Mouse (Mus musculus): ENCODE results near the gene Phactr2.
"Not testable (repeated sequence)": the region's sequence is repeated elsewhere in the genome, so short reads cannot be mapped to it uniquely, and the experiment has no call there.

Gene Phactr2

GRCm38 (mm10) chr10:13473833-13474567 lies at the start of gene Phactr2:
TSS of gene Phactr2 (minus strand) at chr10:13474412.
- DNase-seq, result peak; percentile 75

GRCm38 (mm10) chr10:13521857-13522256 lies 47.6 kb upstream of the Phactr2 start:
- DNase-seq, result no peak

GRCm38 (mm10) chr10:13502371-13502770 lies 28.2 kb upstream of the Phactr2 start:
- DNase-seq, result no peak

- DNase-seq, result not testable (repeated sequence)
These were observed 27.3 kb upstream of the Phactr2 start for GRCm38 (mm10) chr10:13501533-13501932.

- DNase-seq, result peak; percentile 92
These were observed 26.8 kb upstream of the Phactr2 start for GRCm38 (mm10) chr10:13500938-13501496.

- DNase-seq, result peak; percentile 24
These were observed 26.3 kb upstream of the Phactr2 start for GRCm38 (mm10) chr10:13500473-13500872.

GRCm38 (mm10) chr10:13499331-13499730 lies 25.1 kb upstream of the Phactr2 start, which contains the start of gene Fuca2:
TSS of gene Fuca2 (plus strand) at chr10:13499540.
- no peak for DNase-seq

- no peak for DNase-seq
These were observed 22.1 kb upstream of the Phactr2 start for GRCm38 (mm10) chr10:13496315-13496714.

- peak; percentile 33 for DNase-seq
These were observed 19.9 kb upstream of the Phactr2 start for GRCm38 (mm10) chr10:13493978-13494686.

GRCm38 (mm10) chr10:13489671-13490070 lies 15.5 kb upstream of the Phactr2 start:
- no peak for DNase-seq

- no peak for DNase-seq
These were observed 11.7 kb upstream of the Phactr2 start for GRCm38 (mm10) chr10:13485958-13486357.

- DNase-seq, result no peak
These were observed 5.1 kb upstream of the Phactr2 start for GRCm38 (mm10) chr10:13479341-13479740.

- DNase-seq, result no peak
These were observed 909 bp upstream of the Phactr2 start for GRCm38 (mm10) chr10:13475121-13475520.

GRCm38 (mm10) chr10:13474568-13474955 lies 350 bp upstream of the Phactr2 start:
- peak; percentile 18 for DNase-seq

- no peak for DNase-seq
These were observed 852 bp downstream of the Phactr2 start for GRCm38 (mm10) chr10:13473287-13473832.

GRCm38 (mm10) chr10:13470236-13470635 lies 4.0 kb downstream of the Phactr2 start:
- no peak for DNase-seq

GRCm38 (mm10) chr10:13468025-13468529 lies 6.1 kb downstream of the Phactr2 start:
- DNase-seq, result not testable (repeated sequence)

- no peak for DNase-seq
These were observed 7.3 kb downstream of the Phactr2 start for GRCm38 (mm10) chr10:13466925-13467324.

- DNase-seq, result not testable (repeated sequence)
These were observed 9.9 kb downstream of the Phactr2 start for GRCm38 (mm10) chr10:13464295-13464694.

GRCm38 (mm10) chr10:13453200-13453990 lies 20.8 kb downstream of the Phactr2 start:
- no peak for DNase-seq

- DNase-seq, result no peak
These were observed 22.6 kb downstream of the Phactr2 start for GRCm38 (mm10) chr10:13451640-13452039.

GRCm38 (mm10) chr10:13448283-13449045 lies 25.7 kb downstream of the Phactr2 start:
- DNase-seq, result no peak

Data from kidney, postnatal 10 days (tissue).